Mouse (Mus musculus) ES-Bruce4 (cell line): ENCODE results near the gene Tmem29. TPM values are rescaled to one million over a fixed set of nuclear protein-coding genes. Genes with fewer than 3 reads are reported as not detected.

ENCODE experiments used
- H3K27ac ChIP-seq: 2 replicates; pipeline ENCODE4 v1.5.1; 2012; ENCODE audit warnings: low read length, inconsistent platforms; ENCODE audit not compliant: insufficient read depth
- H3K27me3 ChIP-seq: 2 replicates; pipeline ENCODE4 v1.6.1; 2012; ENCODE audit warnings: mild to moderate bottlenecking, low read length, inconsistent platforms; ENCODE audit not compliant: control insufficient read depth, poor library complexity, insufficient read depth, severe bottlenecking
- H3K36me3 ChIP-seq: 2 replicates; pipeline ENCODE4 v1.6.1; 2012; ENCODE audit warnings: inconsistent platforms, mild to moderate bottlenecking, low read length, moderate library complexity; ENCODE audit not compliant: control insufficient read depth, poor library complexity, insufficient read depth, severe bottlenecking
- H3K4me1 ChIP-seq: one replicate; pipeline ENCODE4 v1.8.1; 2011; ENCODE audit warnings: low read length; ENCODE audit not compliant: control insufficient read depth, insufficient read depth
- H3K4me3 ChIP-seq: 2 replicates; pipeline ENCODE4 v1.5.1; 2011; ENCODE audit warnings: low read depth, mild to moderate bottlenecking, low read length
- H3K9ac ChIP-seq: 2 replicates; pipeline ENCODE4 v1.6.1; 2012; ENCODE audit warnings: low read depth, mild to moderate bottlenecking, inconsistent platforms; ENCODE audit not compliant: poor library complexity, severe bottlenecking
- H3K9me3 ChIP-seq: replicated peaks from 2 replicates; pipeline ENCODE4 v1.6.1; 2012; ENCODE audit warnings: mild to moderate bottlenecking, low read length, inconsistent platforms; ENCODE audit not compliant: control insufficient read depth, poor library complexity, insufficient read depth, severe bottlenecking
- CTCF ChIP-seq: IDR thresholded peaks from one replicate; pipeline ENCODE4 v1.8.1; 2011; ENCODE audit warnings: low read depth, low read length
- EP300 ChIP-seq: IDR thresholded peaks from 2 replicates; pipeline ENCODE4 v1.6.1; 2011; ENCODE audit warnings: low read depth, low read length; ENCODE audit not compliant: insufficient read depth
- POLR2A ChIP-seq: IDR thresholded peaks from one replicate; pipeline ENCODE4 v1.8.1; 2011; ENCODE audit warnings: low read length; ENCODE audit not compliant: insufficient read depth
- polyA plus RNA-seq: library from polyadenylated mRNA; stranded (reverse); fragments of >200 nt; gene quantifications from 2 replicates; pipeline ENCODE4 v1.2.4, GENCODE M21; 2011; ENCODE audit warnings: low read depth; ENCODE audit not compliant: missing spikeins, insufficient read depth, insufficient read length

The Tmem29 gene
- polyA plus RNA-seq, 1 experiment: 35.7 TPM

DNA sequence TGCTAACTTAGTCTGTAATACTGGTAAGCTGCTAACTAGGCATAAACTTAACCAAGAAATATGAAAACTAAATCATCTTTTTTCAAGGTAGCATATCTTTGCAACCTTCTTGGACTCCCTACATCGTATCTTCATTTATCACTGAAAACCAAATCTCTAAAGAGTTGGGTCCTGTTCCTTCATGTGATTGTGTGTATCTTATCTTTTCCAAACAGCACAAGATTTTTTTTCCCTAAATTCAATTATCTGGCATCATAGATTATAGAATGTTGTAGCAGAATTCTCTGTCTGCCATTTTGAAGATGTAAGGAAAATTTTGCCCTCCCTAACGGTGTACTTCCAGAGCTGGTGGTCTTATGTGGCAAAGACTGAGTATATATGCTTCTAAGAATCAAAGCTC lies 22.6 kb downstream of the Tmem29 start:
- H3K36me3 ChIP-seq: no peaks in the 10 kb centered on the region
- no peaks in the 10 kb centered on the region for H3K27me3 ChIP-seq
- no peak overlapping the region for H3K4me3 ChIP-seq
- H3K27ac ChIP-seq: no peak overlapping the region
- H3K4me1 ChIP-seq: no peaks in the 10 kb centered on the region
- TF ChIP-seq EP300 (no peak), POLR2A (no peak), CTCF (no peak)
- H3K9ac ChIP-seq: no peak overlapping the region
- no peaks in the 10 kb centered on the region for H3K9me3 ChIP-seq

DNA sequence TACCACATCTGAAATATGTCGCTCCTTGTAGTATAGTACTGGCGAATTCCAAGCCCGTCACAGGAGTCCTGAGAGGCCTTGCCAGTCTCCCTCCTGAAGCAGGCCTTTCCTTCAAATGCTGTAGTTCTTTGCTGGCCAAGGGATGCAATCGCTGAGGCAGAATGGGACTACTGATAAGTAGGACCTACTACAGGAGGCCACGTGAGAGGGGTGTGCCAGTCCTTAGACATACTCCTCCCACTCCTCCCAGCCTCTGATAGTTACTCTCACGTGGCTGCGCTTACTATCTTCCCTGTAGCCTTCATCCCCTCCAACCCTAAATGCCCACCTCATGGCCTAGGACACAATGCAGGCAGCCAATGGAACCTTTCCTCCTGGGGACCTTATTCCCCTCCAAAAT lies 23.6 kb downstream of the Tmem29 start:
- Histone ChIP-seq H3K4me1 (no peaks in the 10 kb centered on the region), H3K27ac (no peak overlapping the region), H3K27me3 (no peaks in the 10 kb centered on the region), H3K4me3 (no peak overlapping the region), H3K36me3 (no peaks in the 10 kb centered on the region), H3K9ac (no peak overlapping the region), H3K9me3 (no peaks in the 10 kb centered on the region)
- no peak for TF ChIP-seq CTCF
- no peak for TF ChIP-seq EP300
- TF ChIP-seq POLR2A: no peak

DNA sequence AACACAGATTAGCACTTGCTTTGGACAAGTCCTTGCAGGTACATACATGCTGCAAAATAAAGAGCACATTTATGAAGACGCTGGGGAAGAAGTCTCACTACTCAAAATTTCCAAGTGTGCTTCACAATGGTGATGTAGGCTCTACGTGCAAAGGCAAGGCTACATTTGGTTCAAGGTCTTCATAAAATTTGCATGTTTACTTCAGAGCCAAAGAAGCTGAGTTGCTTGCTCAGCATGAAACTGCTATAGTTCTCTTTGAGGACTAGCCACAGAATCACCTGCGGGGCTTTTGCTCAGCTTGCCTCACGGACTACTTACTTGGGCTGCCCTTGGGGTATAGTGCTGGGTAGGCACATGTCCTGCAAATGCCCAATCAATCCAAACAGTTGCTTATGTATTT lies 45.4 kb downstream of the Tmem29 start:
- Histone ChIP-seq H3K9me3 (no peaks in the 10 kb centered on the region), H3K36me3 (no peaks in the 10 kb centered on the region), H3K4me1 (no peaks in the 10 kb centered on the region), H3K4me3 (no peak overlapping the region), H3K9ac (no peak overlapping the region), H3K27ac (no peak overlapping the region), H3K27me3 (no peaks in the 10 kb centered on the region)
- TF ChIP-seq EP300 (no peak), POLR2A (no peak), CTCF (no peak)

Other genes with a start within 250 kb of the Tmem29 start
- gene Alas2, start 88.2 kb upstream of the Tmem29 start, polyA plus RNA-seq: not detected in 2 replicates
- gene Pfkfb1, start 129.1 kb upstream of the Tmem29 start, polyA plus RNA-seq: 34.8 and 36.0 TPM in 2 replicates
- 22.2 and 24.8 TPM in 2 replicates for gene Apex2, start 130.7 kb upstream of the Tmem29 start, polyA plus RNA-seq
- gene Tro, start 198.4 kb upstream of the Tmem29 start, polyA plus RNA-seq: 23.5 and 27.6 TPM in 2 replicates